Mouse (Mus musculus): ENCODE measurements around the gene L3mbtl3. TPM values are rescaled to one million over a fixed set of nuclear protein-coding genes. Genes with fewer than 3 reads are reported as not detected.

Gene L3mbtl3
- total and polyA plus RNA-seq, 3 experiments, result 11.8 to 19.5 (median 18.0) TPM

DNA sequence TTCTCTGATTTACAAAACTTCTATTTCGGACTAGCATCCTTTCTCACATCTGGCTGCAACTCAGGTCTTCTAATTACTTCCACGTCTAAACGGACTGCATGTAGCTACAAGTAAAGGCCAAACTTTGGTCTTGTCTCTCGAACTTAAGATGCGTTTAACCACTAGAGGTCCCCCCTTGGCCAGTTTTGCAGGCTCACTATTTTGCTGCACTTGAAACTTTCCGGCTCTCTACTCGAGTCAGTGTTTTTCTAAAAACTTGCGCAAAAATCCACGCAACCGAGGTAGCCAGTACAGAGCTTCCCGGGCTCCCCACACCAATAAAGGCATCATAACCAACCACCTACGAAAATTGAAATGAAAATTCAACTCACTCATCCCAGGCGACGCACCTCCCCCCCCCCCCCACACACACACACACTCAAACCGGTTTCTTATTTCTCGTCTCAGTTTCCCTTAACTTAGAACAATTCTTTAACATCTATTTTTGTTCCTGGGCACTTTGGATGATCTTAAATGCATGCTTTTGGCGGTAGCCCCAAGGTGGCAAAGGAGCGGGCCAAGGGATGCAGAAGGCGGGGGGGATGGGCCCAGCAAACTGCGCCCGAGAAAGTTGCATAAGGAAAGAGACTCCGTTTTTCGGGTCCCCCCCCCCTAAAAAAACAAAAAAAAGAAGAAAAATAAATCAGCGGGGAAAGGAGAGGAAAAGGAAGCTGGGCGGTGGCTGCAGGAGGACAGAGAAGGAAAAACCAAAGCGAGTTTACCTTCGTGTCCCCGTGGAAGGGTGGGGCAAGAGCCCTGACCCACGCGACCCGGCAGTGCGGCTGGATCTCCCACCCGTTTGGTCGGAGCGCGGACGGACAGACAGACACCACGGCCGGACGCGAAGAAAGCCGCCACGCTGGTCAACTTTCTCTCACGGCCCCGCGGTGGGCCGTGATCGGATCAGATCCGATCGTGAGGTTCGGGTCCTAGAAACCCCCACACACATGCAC lies 2.5 kb downstream of the L3mbtl3 start:
- Histone ChIP-seq H3K4me1 (ENCODE audit: control insufficient read depth in 1 of 2, insufficient read depth in 2 of 2) (peaks cover 7 to 34% of the 10 kb centered on the region in 2 experiments), H3K4me3 (replicated peaks in 1 of 3; ENCODE audit: low read depth in 2 of 3, low read length in 2 of 3, poor library complexity in 1 of 3) (peak overlapping the region; percentile 78 to 96 (median 86)), H3K9ac (ENCODE audit: insufficient read depth, low read depth) (peak overlapping the region; percentile 88), H3K27ac (ENCODE audit: insufficient read depth, low read depth) (peak overlapping the region; percentile 82; the same call in 1 of the 2 replicates), H3K4me2 (ENCODE audit: insufficient read depth, low read depth, poor library complexity, severe bottlenecking) (peak overlapping the region; percentile 53), H3K9me3 (replicated peaks; ENCODE audit: low read length) (no peaks in the 10 kb centered on the region), H3K36me3 (replicated peaks in 1 of 2; ENCODE audit: control insufficient read depth in 1 of 2, insufficient read depth in 1 of 2, low read length in 1 of 2) (peaks cover 0 to 16% of the 10 kb centered on the region in 2 experiments), H3K27me3 (replicated peaks) (no peaks in the 10 kb centered on the region), H3K79me2 (replicated peaks; ENCODE audit: control insufficient read depth, extremely low read depth, insufficient read depth, poor library complexity, severe bottlenecking) (peaks cover 36% of the 10 kb centered on the region)
- dilution Hi-C loops (cut with MboI; ENCODE audit: extremely low pct_ligation_motif_present, extremely low pct_unique_long_range_greater_than_20kb, low sequenced_read_pairs), result no loop called here
- peak; percentile 90 for DNase-seq (ENCODE audit: extremely low read depth)
- in situ Hi-C loops (cut with MboI; ENCODE audit: low pct_ligation_motif_present, low pct_unique_long_range_greater_than_20kb, low sequenced_read_pairs), result loop anchor here (25.0 kb wide), 1 partner anchor 514 kb away; no protein-coding TSS in a partner anchor
- TF ChIP-seq ZMIZ1 (IDR thresholded peaks at IDR 0.05; ENCODE audit: low read depth, low read length), result no peak
- no peak; the same call in 1 of the 2 replicates for TF ChIP-seq MAZ (IDR thresholded peaks at IDR 0.05; ENCODE audit: low read depth, low read length)
- TF ChIP-seq TCF12 (IDR thresholded peaks at IDR 0.05; ENCODE audit: low read depth, low read length), result no peak
- TF ChIP-seq JUND (conservative IDR thresholded peaks at IDR 0.05; ENCODE audit: low read depth, low read length), result no peak
- no peak for TF ChIP-seq MAX (IDR thresholded peaks at IDR 0.05; ENCODE audit: low read length)
- peak; percentile 59; the same call in 1 of the 2 replicates for TF ChIP-seq CHD1 (IDR thresholded peaks at IDR 0.05; ENCODE audit: low read depth, low read length)
- no peak for TF ChIP-seq PAX5 (IDR thresholded peaks at IDR 0.05; ENCODE audit: low read length)
- TF ChIP-seq MEF2A (IDR thresholded peaks at IDR 0.05; ENCODE audit: borderline replicate concordance, low read depth, low read length), result no peak; the same call in 1 of the 2 replicates
- no peak for TF ChIP-seq POLR2AphosphoS2 (IDR thresholded peaks at IDR 0.05; ENCODE audit: low read depth, low read length)
- TF ChIP-seq EP300 (IDR thresholded peaks at IDR 0.05; ENCODE audit: low read length), result 0 out of 2 replicates have a peak, but pooled peaks have one; percentile 1
- TF ChIP-seq IRF4 (IDR thresholded peaks at IDR 0.05; ENCODE audit: low read depth, low read length), result peak; percentile 59
- TF ChIP-seq NELFE (IDR thresholded peaks at IDR 0.05; ENCODE audit: low read depth, low read length), result no peak
- 0 out of 2 replicates have a peak, but pooled peaks have one; percentile 30 for TF ChIP-seq CHD2 (IDR thresholded peaks at IDR 0.05; ENCODE audit: low read length)
- TF ChIP-seq ZNF384 (IDR thresholded peaks at IDR 0.05; ENCODE audit: low read depth, low read length), result no peak; the same call in 1 of the 2 replicates
- TF ChIP-seq UBTF (IDR thresholded peaks at IDR 0.05; ENCODE audit: low read depth, low read length), result no peak
- TF ChIP-seq TBP (conservative IDR thresholded peaks at IDR 0.05; ENCODE audit: low read depth, low read length), result 0 out of 2 replicates have a peak, but pooled peaks have one; percentile 24
- TF ChIP-seq ZKSCAN1 (IDR thresholded peaks at IDR 0.05; ENCODE audit: borderline replicate concordance, low read depth, low read length), result no peak
- TF ChIP-seq GABPA (IDR thresholded peaks at IDR 0.05; ENCODE audit: insufficient replicate concordance, low read depth, low read length), result no peak
- TF ChIP-seq ZC3H11A (IDR thresholded peaks at IDR 0.05; ENCODE audit: low read depth, low read length), result 0 out of 2 replicates have a peak, but pooled peaks have one; percentile 6
- peak; percentile 95 for TF ChIP-seq RAD21 (IDR thresholded peaks at IDR 0.05; ENCODE audit: low read depth, low read length)
- no peak for TF ChIP-seq BHLHE40 (IDR thresholded peaks at IDR 0.05; ENCODE audit: low read depth, low read length)
- TF ChIP-seq USF2 (conservative IDR thresholded peaks at IDR 0.05; ENCODE audit: low read depth, low read length), result no peak
- no peak for TF ChIP-seq ETS1 (conservative IDR thresholded peaks at IDR 0.05; ENCODE audit: low read depth, low read length)
- TF ChIP-seq SIN3A (IDR thresholded peaks at IDR 0.05; ENCODE audit: low read length), result peak; percentile 77; the same call in 1 of the 2 replicates
- no peak for TF ChIP-seq NRF1 (IDR thresholded peaks at IDR 0.05; ENCODE audit: low read depth, low read length)
- TF ChIP-seq MAFK (IDR thresholded peaks at IDR 0.05; ENCODE audit: insufficient replicate concordance, low read length), result no peak
- TF ChIP-seq KAT2A (IDR thresholded peaks at IDR 0.05; ENCODE audit: insufficient replicate concordance, low read length), result no peak
- TF ChIP-seq JUN (IDR thresholded peaks at IDR 0.05; ENCODE audit: insufficient read depth, low read depth, low read length), result no peak
- peak; percentile 68 for TF ChIP-seq SMC3 (IDR thresholded peaks at IDR 0.05; ENCODE audit: low read depth, low read length)
- 0 out of 2 replicates have a peak, but pooled peaks have one; percentile 35 for TF ChIP-seq POLR2A (IDR thresholded peaks at IDR 0.05; ENCODE audit: low read depth, low read length)
- no peak for TF ChIP-seq USF1 (IDR thresholded peaks at IDR 0.05; ENCODE audit: low read depth, low read length)
- no peak for TF ChIP-seq HCFC1 (IDR thresholded peaks at IDR 0.05; ENCODE audit: low read depth, low read length)
- TF ChIP-seq MYC (IDR thresholded peaks at IDR 0.05; ENCODE audit: low read depth, low read length), result 0 out of 2 replicates have a peak, but pooled peaks have one; percentile 30
- peak; percentile 63; the same call in 1 of the 2 replicates for TF ChIP-seq MXI1 (IDR thresholded peaks at IDR 0.05; ENCODE audit: low read depth, low read length)
- TF ChIP-seq E2F4 (IDR thresholded peaks at IDR 0.05; ENCODE audit: insufficient replicate concordance, low read depth, low read length), result no peak
- TF ChIP-seq ELF1 (IDR thresholded peaks at IDR 0.05; ENCODE audit: low read depth, low read length), result no peak
- peak; percentile 26 to 86; a peak in 2 of 4 replicates for TF ChIP-seq CTCF (conservative IDR thresholded peaks at IDR 0.05 in 1 of 2, IDR thresholded peaks at IDR 0.05 in 1 of 2; ENCODE audit: low read depth in 2 of 2, low read length in 2 of 2)
